Mouse (Mus musculus): ENCODE results near the gene Smok2b.

GRCm38 (mm10) chr17:13206491-13206890 lies 23.6 kb upstream of the Smok2b start:
- TF ChIP-seq POLR2A (IDR thresholded peaks at IDR 0.05; ENCODE audit: extremely low read depth, insufficient read depth, low read length) (no peak), CTCF (IDR thresholded peaks at IDR 0.05; ENCODE audit: extremely low read depth, insufficient read depth, low read length) (no peak)
